ENCODE assay signal across 25 mouse cellular contexts in genomic region chr10:59283749-59284148, GRCm38 (mm10). TPM values are rescaled to one million over a fixed set of nuclear protein-coding genes. Genes with fewer than 3 reads are reported as not detected.
DNase-seq lines count a peak whose midpoint lies in the region; ATAC-seq and TF ChIP-seq lines count a peak whose summit lies in the region.
"Had no signal": no experiment of that assay in that cellular context is flagged by ENCODE, and none has a peak within 500 bp of the region (broad histone marks: within the 10 kb centered on the region; RNA-seq: fewer than 3 reads in every experiment).

No protein-coding gene starts in this region.

- no peaks in the 10 kb centered on the region for H3K27me3 ChIP-seq in forebrain, postnatal 0 days (ENCODE audit: insufficient read depth, low read length)
- H3K27me3 ChIP-seq in forebrain, embryonic 13.5 days: no peaks in the 10 kb centered on the region
- H3K27me3 ChIP-seq in stomach, postnatal 0 days (ENCODE audit: control insufficient read depth, insufficient read depth, low read length): no peaks in the 10 kb centered on the region
- H3K27me3 ChIP-seq: embryonic facial prominence, embryonic 15.5 days; heart, embryonic 13.5 days; hindbrain, embryonic 13.5 days; limb, embryonic 12.5 days; liver, embryonic 12.5 days; midbrain, embryonic 12.5 days; neural tube, embryonic 12.5 days had no signal

- no peak overlapping the region for H3K9ac ChIP-seq in forebrain, postnatal 0 days
- H3K9ac ChIP-seq in forebrain, embryonic 13.5 days: no peak overlapping the region
- H3K9ac ChIP-seq in stomach, postnatal 0 days (ENCODE audit: low read length): no peak overlapping the region
- H3K9ac ChIP-seq: embryonic facial prominence, embryonic 15.5 days; heart, embryonic 13.5 days; hindbrain, embryonic 13.5 days; limb, embryonic 12.5 days; liver, embryonic 12.5 days; midbrain, embryonic 12.5 days; neural tube, embryonic 12.5 days had no signal

- H3K4me3 ChIP-seq in forebrain, postnatal 0 days (ENCODE audit: low read depth, low read length): no peak overlapping the region
- no peak overlapping the region for H3K4me3 ChIP-seq in forebrain, embryonic 13.5 days
- H3K4me3 ChIP-seq in bone marrow macrophage, adult 2 months (ENCODE audit: insufficient read depth, low read length): no peak overlapping the region
- H3K4me3 ChIP-seq in stomach, postnatal 0 days (ENCODE audit: low read depth, low read length): no peak overlapping the region
- H3K4me3 ChIP-seq: embryonic facial prominence, embryonic 15.5 days; gastrocnemius, adult 2 months; heart, embryonic 13.5 days; hindbrain, embryonic 13.5 days; layer of hippocampus, adult 2 months; limb, embryonic 12.5 days; liver, embryonic 12.5 days; midbrain, embryonic 12.5 days; neural tube, embryonic 12.5 days had no signal

- WGBS in forebrain, postnatal 0 days: 76% methylated on average over 1 of the region's 1 CpGs
- WGBS in forebrain, embryonic 13.5 days: 31% methylated on average over 1 of the region's 1 CpGs
- WGBS in stomach, postnatal 0 days: 90% methylated on average over 1 of the region's 1 CpGs

- TF ChIP-seq EP300 in stomach, postnatal 0 days (optimal IDR thresholded peaks at IDR 0.05): no peak

- no peaks in the 10 kb centered on the region for H3K36me3 ChIP-seq in forebrain, postnatal 0 days (ENCODE audit: insufficient read depth)
- no peaks in the 10 kb centered on the region for H3K36me3 ChIP-seq in forebrain, embryonic 13.5 days (ENCODE audit: poor library complexity, severe bottlenecking)
- no peaks in the 10 kb centered on the region for H3K36me3 ChIP-seq in stomach, postnatal 0 days (ENCODE audit: control insufficient read depth, insufficient read depth, low read length)
- H3K36me3 ChIP-seq: embryonic facial prominence, embryonic 15.5 days; heart, embryonic 13.5 days; hindbrain, embryonic 13.5 days; limb, embryonic 12.5 days; liver, embryonic 12.5 days; midbrain, embryonic 12.5 days; neural tube, embryonic 12.5 days had no signal

- H3K4me2 ChIP-seq in forebrain, postnatal 0 days (ENCODE audit: low read depth): no peak overlapping the region
- H3K4me2 ChIP-seq in forebrain, embryonic 13.5 days: no peak overlapping the region
- no peak overlapping the region for H3K4me2 ChIP-seq in stomach, postnatal 0 days (replicated peaks; ENCODE audit: low read depth)
- H3K4me2 ChIP-seq: embryonic facial prominence, embryonic 15.5 days; heart, embryonic 13.5 days; hindbrain, embryonic 13.5 days; limb, embryonic 12.5 days; liver, embryonic 12.5 days; midbrain, embryonic 12.5 days; neural tube, embryonic 12.5 days had no signal

- no peaks in the 10 kb centered on the region for H3K4me1 ChIP-seq in forebrain, postnatal 0 days (ENCODE audit: insufficient read depth)
- peaks cover 3% of the 10 kb centered on the region; the same call in 1 of the 2 replicates for H3K4me1 ChIP-seq in forebrain, embryonic 13.5 days
- peaks cover 12% of the 10 kb centered on the region for H3K4me1 ChIP-seq in bone marrow macrophage, adult 2 months (ENCODE audit: control insufficient read depth, insufficient read depth, low read length)
- no peaks in the 10 kb centered on the region for H3K4me1 ChIP-seq in stomach, postnatal 0 days (replicated peaks; ENCODE audit: control insufficient read depth, insufficient read depth)
- H3K4me1 ChIP-seq: hindbrain, embryonic 13.5 days; limb, embryonic 12.5 days; midbrain, embryonic 12.5 days; neural tube, embryonic 12.5 days had no signal

- peak; percentile 84 for ATAC-seq in forebrain, postnatal 0 days
- ATAC-seq in forebrain, embryonic 13.5 days: no peak
- ATAC-seq in stomach, postnatal 0 days (ENCODE audit: low FRiP score, low TSS enrichment): no peak
- ATAC-seq: intestine, embryonic 16.5 days; liver, embryonic 12.5 days had no signal

- no peaks in the 10 kb centered on the region for H3K9me3 ChIP-seq in forebrain, postnatal 0 days (ENCODE audit: low read length)
- no peaks in the 10 kb centered on the region for H3K9me3 ChIP-seq in forebrain, embryonic 13.5 days (replicated peaks)
- H3K9me3 ChIP-seq in stomach, postnatal 0 days (ENCODE audit: control insufficient read depth, low read length): no peaks in the 10 kb centered on the region
- H3K9me3 ChIP-seq: embryonic facial prominence, embryonic 15.5 days; heart, embryonic 13.5 days; hindbrain, embryonic 13.5 days; limb, embryonic 12.5 days; liver, embryonic 12.5 days; midbrain, embryonic 12.5 days; neural tube, embryonic 12.5 days had no signal

- TF ChIP-seq CTCF in forebrain, postnatal 0 days (IDR thresholded peaks at IDR 0.05; ENCODE audit: low read depth): no peak
- no peak for TF ChIP-seq CTCF in bone marrow macrophage, adult 2 months (IDR thresholded peaks at IDR 0.05; ENCODE audit: low read depth, low read length)
- no peak for TF ChIP-seq CTCF in stomach, postnatal 0 days (IDR thresholded peaks at IDR 0.05; ENCODE audit: low read depth)

- peak; percentile 42 for DNase-seq in forebrain, postnatal 0 days
- peak; percentile 49 for DNase-seq in retina, postnatal 1 day
- no peak for DNase-seq in retina, embryonic 14.5 days (ENCODE audit: low spot score)
- peak; percentile 7 for DNase-seq in stomach, postnatal 0 days (ENCODE audit: low spot score)
- DNase-seq in ovary, postnatal 10 days (ENCODE audit: low spot score): no peak
- DNase-seq in cerebellum, postnatal 14 days: no peak
- DNase-seq: adrenal gland, postnatal 36 days; cerebellum, adult 11-12 months; cerebellum, postnatal 10 days; gastrocnemius, adult 2 months; heart, adult 18-20 months; heart, postnatal 14 days; kidney, postnatal 25 days; lung, postnatal 10 days had no signal

- TF ChIP-seq POLR2A in bone marrow macrophage, adult 2 months (IDR thresholded peaks at IDR 0.05; ENCODE audit: borderline replicate concordance, low read depth, low read length): no peak

- H3K27ac ChIP-seq in forebrain, postnatal 0 days (ENCODE audit: low read depth, low read length): no peak overlapping the region
- H3K27ac ChIP-seq in forebrain, embryonic 13.5 days: no peak overlapping the region
- peak overlapping the region; percentile 44; the same call in 1 of the 2 replicates for H3K27ac ChIP-seq in bone marrow macrophage, adult 2 months (ENCODE audit: insufficient read depth, low read depth, low read length)
- no peak overlapping the region for H3K27ac ChIP-seq in stomach, postnatal 0 days (replicated peaks)
- H3K27ac ChIP-seq: embryonic facial prominence, embryonic 15.5 days; gastrocnemius, adult 2 months; heart, embryonic 13.5 days; hindbrain, embryonic 13.5 days; layer of hippocampus, adult 2 months; limb, embryonic 12.5 days; liver, embryonic 12.5 days; midbrain, embryonic 12.5 days; neural tube, embryonic 12.5 days had no signal

RNA-seq across cellular contexts. Expression of gene P4ha1, which starts 39.3 kb away (rescaled TPM):
- 26.7 and 29.3 TPM in 2 replicates for total RNA-seq in forebrain, postnatal 0 days (2014; rRNA removed)
- 12.4 and 13.4 TPM in 2 replicates for polyA plus RNA-seq in forebrain, postnatal 0 days (2015; fragmentation: Nextera tagmentation; extraction: Ambion mirVana)
- 25.9 and 26.9 TPM in 2 replicates for polyA plus RNA-seq in forebrain, embryonic 13.5 days (2015; fragmentation: Nextera tagmentation; extraction: Ambion mirVana)
- 58.7 and 59.2 TPM in 2 replicates for polyA plus RNA-seq in bone marrow macrophage, adult 2 months (2012; ENCODE audit: insufficient read depth, insufficient read length, missing spikeins)
- polyA plus RNA-seq in stomach, postnatal 0 days (2015; fragmentation: Nextera tagmentation; extraction: Ambion mirVana): 13.9 and 17.9 TPM in 2 replicates

Comparison
In these comparisons a context has a peak if more than half of its experiments do, and no peak if none do; other contexts are left out.
1. DNase-seq: peak in forebrain, postnatal 0 days (single experiment), retina, postnatal 1 day (single experiment) and stomach, postnatal 0 days (single experiment); none in retina, embryonic 14.5 days (single experiment), ovary, postnatal 10 days (single experiment) and cerebellum, postnatal 14 days (0 of 2).